Mouse (Mus musculus) urinary bladder, adult 18-20 months (tissue): Measurements from ENCODE around the gene Dazap2.
A peak's percentile ranks its signal among the peaks of the same experiment; 100 is the strongest.
"Not testable (repeated sequence)": the region's sequence is repeated elsewhere in the genome, so short reads cannot be mapped to it uniquely, and the experiment has no call there.

Experiments used
- DNase-seq, 2 experiments: peaks; one replicate each; pipeline ENCODE4 v3.0.0; 2022; ENCODE audit warnings: low spot score in 2 of 2, mixed read lengths in 2 of 2

Dazap2 gene

DNA sequence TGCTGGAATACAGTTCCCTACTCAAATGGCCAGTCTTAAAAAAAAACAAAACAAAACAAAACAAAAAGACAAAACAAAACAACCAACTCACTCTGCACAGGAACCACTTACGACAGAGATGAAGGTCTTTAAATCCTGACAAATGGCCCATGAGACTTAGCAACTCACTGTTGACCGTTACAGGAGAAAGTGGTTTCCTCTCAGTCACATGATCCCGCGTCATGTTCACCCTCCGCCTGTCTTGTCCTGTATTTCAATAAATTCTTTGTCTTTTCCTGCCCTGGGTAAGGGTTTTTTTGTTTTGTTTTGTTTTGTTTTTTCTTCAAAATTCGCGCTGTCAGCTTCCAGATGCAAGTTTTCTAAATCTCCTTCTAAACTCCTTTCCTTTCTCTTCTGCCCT lies 3.2 kb upstream of the Dazap2 start:
- no peak for DNase-seq

- no peak for DNase-seq
These were observed 2.7 kb upstream of the Dazap2 start for GRCm38 (mm10) chr15:100612432-100612831.

DNA sequence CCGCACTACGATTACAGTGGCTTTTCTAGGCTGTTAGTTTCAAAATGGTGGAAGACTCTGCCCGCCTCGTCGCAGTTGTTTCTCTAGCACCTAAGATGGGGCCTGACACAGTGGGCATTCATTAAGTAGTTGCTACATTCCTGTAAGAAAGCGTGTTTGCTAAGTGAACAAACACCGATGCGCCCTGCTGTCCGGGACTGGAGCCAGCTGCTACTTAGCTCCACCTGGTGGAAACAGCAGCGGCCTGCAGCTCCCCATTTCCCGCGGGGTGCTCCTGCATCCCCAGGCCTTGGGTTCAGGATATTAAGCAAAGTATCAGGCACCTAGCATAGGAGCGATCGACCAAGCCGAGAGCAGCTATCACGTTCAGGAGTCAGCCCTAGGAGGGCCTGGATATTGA lies 1.6 kb upstream of the Dazap2 start:
- DNase-seq: peak; percentile 55 to 60

DNA sequence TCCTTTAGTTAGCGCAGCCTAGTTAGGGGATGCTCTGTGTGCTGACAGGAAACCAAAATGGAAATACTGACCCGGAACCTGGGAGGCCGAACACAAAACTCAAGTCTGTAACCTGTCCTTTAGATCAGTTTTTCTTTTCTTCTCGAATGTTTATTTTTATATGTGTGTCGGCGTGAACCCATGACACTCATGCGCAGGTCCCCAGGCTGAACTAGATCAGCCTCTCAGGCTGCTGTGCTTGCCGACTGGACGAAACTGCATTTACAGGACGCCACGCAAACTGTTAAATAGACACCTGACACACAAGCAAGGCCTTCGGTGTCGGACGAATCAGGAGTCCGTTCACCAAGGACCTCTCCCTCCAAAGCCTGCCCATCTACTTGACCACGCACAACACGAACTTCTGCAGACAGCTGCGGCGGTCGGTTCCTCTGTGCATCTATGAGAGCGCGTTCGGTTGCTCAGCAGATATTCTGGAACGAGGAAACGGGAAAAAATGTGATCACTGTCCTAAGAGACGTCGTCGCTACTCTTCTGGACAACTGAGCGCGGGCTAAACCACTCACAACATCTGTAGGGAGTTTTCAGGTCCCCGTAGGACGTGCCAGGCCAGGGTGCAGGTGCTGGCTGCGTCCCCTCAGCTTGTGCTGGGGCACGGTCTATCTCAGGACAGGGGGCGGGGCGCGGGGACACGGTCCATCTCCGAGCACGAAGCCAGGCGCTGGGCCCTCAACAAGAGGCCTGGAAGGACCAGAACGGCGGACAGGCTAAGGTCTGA lies 742 bp upstream of the Dazap2 start:
- no peak for DNase-seq

DNA sequence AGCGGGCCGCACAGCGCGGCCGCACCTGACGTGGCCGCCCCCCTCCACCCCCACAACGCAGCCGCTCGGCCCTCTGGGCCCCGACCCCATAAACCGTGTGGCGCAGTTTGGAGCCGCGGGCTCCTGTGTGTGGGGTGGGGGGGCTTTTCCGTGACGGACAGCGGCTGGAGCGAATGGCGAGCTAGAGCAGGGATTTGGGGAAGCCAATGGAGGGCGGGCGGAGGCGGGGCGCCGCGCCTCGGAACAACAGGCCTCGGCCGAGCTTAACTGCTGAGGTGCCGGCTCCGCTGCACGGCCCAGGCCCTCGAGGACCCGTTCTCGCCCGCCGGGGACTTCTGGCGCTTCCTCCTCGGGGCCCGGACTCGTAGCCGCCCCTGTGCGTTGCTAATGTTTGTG lies 674 bp downstream of the Dazap2 start:
- peak; percentile 80 to 82 for DNase-seq

DNA sequence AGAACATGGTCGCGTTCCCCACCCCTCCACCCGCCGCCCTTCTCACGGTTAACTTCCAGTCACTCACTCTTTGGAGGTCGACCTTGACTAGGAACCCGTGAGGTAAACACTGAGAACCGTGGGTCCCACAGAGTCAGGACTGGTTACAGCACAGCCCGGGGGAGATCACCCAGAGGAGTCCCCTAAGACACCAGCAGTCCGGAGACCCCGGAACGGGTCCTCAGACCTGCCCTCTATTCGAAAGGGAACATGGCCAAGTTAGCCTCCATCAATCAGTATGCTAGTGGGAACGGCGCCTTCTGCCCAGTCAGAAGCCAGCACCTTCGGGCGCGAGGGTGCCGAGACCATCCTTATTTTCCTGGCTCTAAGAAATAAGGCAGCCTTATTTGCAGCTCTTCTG lies 1.1 kb downstream of the Dazap2 start:
- no peak for DNase-seq

DNA sequence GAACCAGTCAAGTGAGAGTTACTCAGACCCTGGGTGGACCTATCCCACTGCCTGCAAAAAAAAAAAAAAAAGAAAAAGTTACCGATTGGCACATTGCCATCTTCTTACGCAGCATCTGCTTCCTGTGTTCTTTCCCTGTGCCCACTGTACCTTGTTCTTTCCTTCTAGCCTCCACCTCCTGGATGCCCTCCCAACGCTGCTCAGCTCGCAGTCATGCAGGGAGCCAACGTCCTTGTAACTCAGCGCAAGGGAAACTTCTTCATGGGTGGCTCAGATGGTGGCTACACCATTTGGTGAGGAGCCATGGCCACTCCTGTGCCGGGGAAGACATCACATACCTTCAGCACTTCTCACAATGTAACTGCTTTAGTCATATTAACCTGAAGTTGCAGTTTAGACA lies 4.1 kb downstream of the Dazap2 start:
- no peak for DNase-seq

DNA sequence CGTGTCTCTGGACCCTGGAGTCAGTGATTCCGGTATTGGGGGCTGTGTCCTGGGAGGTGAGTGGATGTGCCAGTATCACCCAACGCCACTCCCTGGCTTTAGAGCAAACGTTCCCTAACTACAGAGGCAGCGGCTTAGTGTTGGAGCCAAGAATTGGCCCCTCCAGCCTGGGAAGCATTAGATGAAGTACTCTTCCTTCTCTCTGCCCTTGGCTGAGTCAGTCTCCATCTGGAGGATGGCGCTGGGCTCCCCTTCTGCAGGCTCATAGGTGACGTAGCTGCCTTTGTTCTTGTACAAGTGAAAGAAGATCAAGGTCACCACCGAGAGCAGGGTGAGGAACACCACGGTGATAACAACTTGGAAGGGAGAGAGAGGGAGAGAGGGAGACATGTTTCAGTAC lies 6.5 kb downstream of the Dazap2 start:
- not testable (repeated sequence) for DNase-seq

GRCm38 (mm10) chr15:100622164-100622563 lies 7.0 kb downstream of the Dazap2 start:
- DNase-seq: no peak

DNA sequence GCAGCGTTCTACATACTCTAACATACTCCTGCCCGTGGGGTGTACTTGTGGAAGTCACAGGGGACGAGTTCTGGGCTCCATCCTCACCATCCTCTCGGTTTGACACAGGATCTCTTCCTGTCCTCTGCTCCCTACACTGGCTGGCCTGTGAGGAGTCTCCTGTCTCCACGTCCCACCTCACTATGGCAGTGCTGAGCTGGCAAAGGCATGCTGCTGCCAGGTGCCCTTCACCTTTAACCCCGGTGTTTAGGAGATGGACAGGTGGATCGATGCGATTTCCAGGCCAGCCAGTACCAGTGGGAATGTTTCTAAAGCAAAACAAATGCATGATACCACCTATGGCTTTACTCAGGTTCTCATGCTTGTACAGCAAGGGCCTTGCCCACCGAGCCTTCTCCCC lies 8.6 kb downstream of the Dazap2 start:
- DNase-seq: no peak

DNA sequence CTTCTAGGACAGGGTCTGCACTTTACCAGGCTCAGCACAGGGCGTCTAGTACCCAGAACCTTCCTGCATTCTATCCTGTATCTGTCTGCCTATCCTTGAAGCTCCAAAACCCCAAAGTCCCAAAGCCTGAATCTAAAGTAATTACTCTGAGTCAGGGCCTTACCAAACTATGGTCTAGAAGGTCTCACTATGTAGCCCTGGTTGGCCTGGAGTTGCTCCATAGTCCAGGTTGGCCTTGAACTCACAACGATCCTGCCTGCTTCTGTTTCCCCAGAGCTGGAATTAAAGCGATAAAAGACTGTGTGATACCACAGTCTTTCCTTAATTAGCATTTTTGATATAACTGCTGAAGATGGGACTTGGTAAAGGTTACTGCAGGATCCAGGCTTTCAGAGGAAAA lies 9.3 kb downstream of the Dazap2 start:
- no peak for DNase-seq

DNA sequence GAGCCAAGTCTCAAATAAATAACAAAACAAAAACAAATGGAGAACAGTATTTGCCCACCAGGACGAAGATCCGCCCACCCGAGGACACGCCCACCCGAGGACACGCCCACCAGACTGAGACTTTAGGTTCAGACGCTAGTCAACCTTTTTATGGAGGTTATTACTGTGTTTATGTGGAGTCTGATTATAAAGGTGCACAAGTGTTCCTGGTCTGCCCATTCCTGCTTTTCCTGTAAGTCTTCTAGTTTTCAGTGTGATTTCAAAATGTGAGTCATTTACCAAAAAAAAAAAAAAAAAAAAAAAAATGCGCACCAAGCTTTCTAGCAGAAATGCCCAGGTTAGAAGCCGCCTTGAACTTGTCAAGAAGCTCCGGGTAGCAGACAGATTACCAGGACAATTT lies 12.1 kb downstream of the Dazap2 start:
- no peak for DNase-seq

GRCm38 (mm10) chr15:100627774-100628370 lies 12.7 kb downstream of the Dazap2 start:
- no peak for DNase-seq

DNA sequence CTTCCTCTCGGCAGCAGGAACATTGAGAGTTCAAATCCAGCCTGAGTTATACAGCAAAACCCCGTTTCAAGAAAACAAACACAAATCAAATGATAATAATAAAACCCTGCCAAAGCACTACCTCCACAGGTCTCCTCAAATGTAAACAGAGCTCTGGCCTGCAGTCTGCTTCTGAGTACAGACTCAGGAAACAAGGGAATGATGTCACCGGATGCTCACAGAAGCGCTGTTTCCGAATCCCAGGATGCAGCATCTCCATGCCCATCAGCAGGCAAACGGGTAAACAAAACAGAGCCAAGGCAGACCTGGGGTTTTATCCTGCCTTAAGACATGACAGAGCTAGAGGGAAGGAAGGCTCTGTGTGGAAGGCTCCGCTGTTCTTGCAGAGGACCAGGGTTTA lies 13.6 kb downstream of the Dazap2 start:
- DNase-seq: no peak

- no peak for DNase-seq
These were observed 15.0 kb downstream of the Dazap2 start for GRCm38 (mm10) chr15:100630126-100630525.

DNA sequence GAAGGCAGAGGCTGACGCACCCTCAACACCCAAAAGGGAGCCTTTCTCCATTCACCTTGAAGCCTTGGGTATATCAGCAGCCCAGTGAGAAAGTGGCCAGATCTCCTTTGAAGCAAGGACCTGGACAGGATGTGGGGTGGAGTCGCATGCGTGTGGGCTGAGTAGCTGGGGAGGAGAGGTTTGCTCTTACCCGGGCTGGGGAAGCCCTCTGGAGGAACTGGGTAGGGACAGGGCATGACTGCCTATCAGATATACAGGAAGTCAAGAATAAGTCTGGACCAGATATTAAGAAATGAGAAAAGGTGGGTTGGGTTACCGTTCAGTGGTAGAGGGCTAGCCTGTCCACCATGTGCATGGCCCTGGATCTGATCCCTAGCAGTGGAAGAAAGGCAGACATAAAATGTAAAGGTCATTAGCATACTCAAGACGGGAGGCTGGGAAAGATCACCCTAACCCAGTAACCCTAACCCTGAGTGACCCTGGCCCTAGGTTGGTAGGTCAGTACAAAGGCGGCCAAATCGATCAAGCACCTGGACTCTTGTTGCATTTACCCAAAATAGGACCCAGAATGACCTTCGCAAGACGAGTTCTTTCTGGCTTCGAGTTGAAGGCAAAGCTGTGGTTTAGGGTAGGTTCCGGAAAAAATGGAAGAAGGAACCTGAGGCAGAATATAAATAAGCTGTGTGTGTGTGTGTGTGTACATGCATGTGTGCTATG lies 16.5 kb downstream of the Dazap2 start:
- DNase-seq: no peak

- DNase-seq: no peak
These were observed 17.2 kb downstream of the Dazap2 start for GRCm38 (mm10) chr15:100632323-100632722.

GRCm38 (mm10) chr15:100633341-100633740 lies 18.2 kb downstream of the Dazap2 start:
- no peak for DNase-seq

DNA sequence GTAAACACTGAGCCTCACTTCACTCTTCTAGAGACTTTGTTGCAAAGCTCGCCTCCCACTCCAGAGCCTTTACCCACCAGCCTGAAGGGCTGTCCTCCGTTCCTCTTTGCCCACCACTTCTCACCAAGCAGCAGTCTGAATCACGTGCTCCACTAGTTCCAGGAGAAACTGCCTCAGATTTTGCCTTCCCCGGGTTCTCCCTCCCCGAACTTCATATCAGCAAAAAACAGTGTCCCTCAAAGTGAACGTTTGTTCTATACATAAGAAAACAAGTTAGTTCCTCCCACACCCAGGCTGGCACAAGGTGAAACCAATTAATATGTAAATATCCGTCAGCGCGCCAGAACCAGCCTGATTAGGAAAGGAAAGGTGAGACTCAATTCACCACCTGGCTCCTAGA lies 20.1 kb downstream of the Dazap2 start:
- DNase-seq: no peak

DNA sequence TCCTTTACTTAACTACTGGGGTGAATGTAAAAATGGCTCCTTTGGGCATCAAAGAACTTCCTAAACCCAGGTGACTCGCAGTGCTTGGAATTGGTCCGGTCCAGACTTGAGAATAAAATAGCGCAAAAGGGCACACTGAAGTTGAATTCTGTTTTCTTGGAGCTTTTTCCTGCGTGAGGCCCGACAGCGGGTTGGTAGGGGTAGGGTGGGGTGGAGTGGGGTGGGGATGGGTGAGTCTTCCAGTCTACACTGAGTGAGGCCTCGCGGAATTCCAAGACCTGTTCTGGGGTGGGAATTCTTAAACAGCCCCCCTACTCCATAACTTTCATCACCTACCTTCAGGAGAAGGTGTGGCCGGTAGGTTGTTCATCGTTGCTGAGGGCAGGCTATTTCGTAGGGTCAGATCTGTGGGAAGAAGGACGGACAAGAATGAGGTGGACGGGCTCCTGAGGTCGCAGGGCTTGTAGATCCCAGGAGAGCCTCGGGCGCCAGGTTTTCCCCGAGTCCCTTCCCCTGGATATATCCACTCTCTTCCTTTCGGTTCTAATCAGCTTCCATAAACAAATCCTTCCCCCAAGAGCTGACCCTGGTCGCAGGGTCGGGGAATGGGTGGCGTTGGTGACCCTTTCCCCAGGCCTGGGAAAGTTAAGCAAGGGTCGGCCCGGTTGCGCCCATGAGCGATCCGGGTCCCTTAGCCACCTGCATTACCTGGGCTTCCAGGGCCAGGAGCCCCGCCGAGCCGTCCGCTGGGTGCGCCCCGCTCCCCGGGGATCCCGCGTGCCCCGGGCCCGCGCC lies 20.9 kb downstream of the Dazap2 start:
- DNase-seq: peak in 1 of 2 experiments; percentile 31

DNA sequence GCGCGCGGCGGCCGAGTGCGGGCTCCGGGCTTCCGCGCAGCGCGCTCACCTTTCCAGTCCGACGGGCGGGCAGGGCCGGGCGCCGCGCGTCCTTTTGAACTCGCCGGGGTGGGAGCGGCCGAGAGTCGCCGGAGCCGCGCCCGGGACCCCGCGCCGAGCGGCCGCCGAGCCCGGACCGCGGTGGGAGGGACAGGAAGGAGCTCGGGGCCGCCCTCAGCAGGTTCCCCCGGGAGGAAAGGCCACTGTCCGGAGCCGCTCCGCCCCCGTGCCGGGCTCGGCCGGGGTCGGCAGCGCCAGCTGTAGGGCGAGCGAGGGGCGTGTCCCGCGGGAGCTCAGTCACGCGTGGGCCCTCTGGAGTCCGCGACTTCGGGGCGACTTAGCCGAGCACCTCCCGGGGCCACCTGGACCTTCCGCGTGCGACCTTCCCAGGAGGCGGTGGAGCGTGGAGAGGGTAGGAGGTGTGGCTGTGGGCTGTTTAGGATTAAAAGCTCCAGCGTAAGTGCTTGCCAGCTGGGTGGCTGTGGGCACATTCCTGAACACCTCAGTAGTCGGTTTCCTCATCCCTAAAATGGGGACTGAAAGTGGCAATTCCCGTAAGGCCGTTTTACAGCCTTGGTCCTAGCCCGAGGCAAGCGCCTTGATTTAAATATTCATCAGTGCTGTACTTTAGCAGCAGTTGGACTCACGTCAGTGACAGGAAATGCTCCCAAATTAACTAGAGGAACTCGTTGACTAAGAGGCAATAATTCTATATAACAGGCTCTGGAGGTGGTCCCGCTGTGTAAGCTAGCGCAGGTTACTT lies 21.8 kb downstream of the Dazap2 start, which contains the start of gene Smagp:
Smagp (minus strand) TSS at position 241 of the 802 bp plus-strand sequence.
- peak; percentile 42 to 56 for DNase-seq
